Mouse (Mus musculus) bone marrow macrophage, adult 2 months (primary cell): ENCODE measurements around the gene Tmem8b.

ENCODE experiments used
- CTCF ChIP-seq: IDR thresholded peaks from 2 replicates; pipeline ENCODE4 v1.5.1; 2012; ENCODE audit warnings: low read depth, mild to moderate bottlenecking, low read length, moderate library complexity
- POLR2A ChIP-seq: IDR thresholded peaks from 2 replicates; pipeline ENCODE4 v1.6.1; 2012; ENCODE audit warnings: mild to moderate bottlenecking, low read depth, low read length, borderline replicate concordance

GRCm38 (mm10) chr4:43724764-43725163 lies 56.0 kb downstream of the Tmem8b start:
- no peak for TF ChIP-seq CTCF
- no peak for TF ChIP-seq POLR2A
